Mouse (Mus musculus) embryonic facial prominence, embryonic 11.5 days (tissue): ENCODE measurements around the gene Synpo2. TPM values are rescaled to one million over a fixed set of nuclear protein-coding genes. Genes with fewer than 3 reads are reported as not detected.

Source experiments
- ATAC-seq: fragments of 200-750 bp; cut with Nextera tagmentation; replicated peaks from 2 replicates; pipeline ENCODE4 v1.8.0; 2017; ENCODE audit warnings: low read depth; ENCODE audit not compliant: insufficient number of reproducible peaks, low FRiP score, low TSS enrichment
- DNase-seq: peaks from one replicate; pipeline ENCODE4 v3.0.0-alpha.2; 2015; ENCODE audit warnings: low spot score
- H3K27ac ChIP-seq: fragments of 300-500 bp; sonication (generic); replicated peaks from 2 replicates; pipeline ENCODE4 v1.5.1; 2014; ENCODE audit warnings: mild to moderate bottlenecking, low read depth, low read length, control low read depth
- H3K27me3 ChIP-seq: fragments of 300-500 bp; sonication (generic); 2 replicates; pipeline ENCODE4 v1.6.1; 2014; ENCODE audit warnings: mild to moderate bottlenecking, low read length, moderate library complexity, mixed read lengths; ENCODE audit not compliant: control insufficient read depth, insufficient read depth
- H3K36me3 ChIP-seq: fragments of 300-500 bp; sonication (generic); replicated peaks from 2 replicates; pipeline ENCODE4 v1.6.1; 2014; ENCODE audit warnings: low read depth, mild to moderate bottlenecking, low read length, moderate library complexity, mixed read lengths; ENCODE audit not compliant: control insufficient read depth, insufficient read depth
- H3K4me1 ChIP-seq: fragments of 300-500 bp; sonication (generic); 2 replicates; pipeline ENCODE4 v1.6.1; 2014; ENCODE audit warnings: low read length, mixed read lengths; ENCODE audit not compliant: control insufficient read depth, insufficient read depth
- H3K4me2 ChIP-seq: fragments of 300-500 bp; sonication (generic); 2 replicates; pipeline ENCODE4 v1.6.1; 2014; ENCODE audit warnings: low read depth, mild to moderate bottlenecking, control low read depth, low read length, moderate library complexity
- H3K4me3 ChIP-seq: fragments of 300-500 bp; sonication (generic); 2 replicates; pipeline ENCODE4 v1.5.1; 2014; ENCODE audit warnings: low read depth, low read length, control low read depth
- H3K9ac ChIP-seq: fragments of 300-500 bp; sonication (generic); replicated peaks from 2 replicates; pipeline ENCODE4 v1.6.1; 2014; ENCODE audit warnings: mild to moderate bottlenecking, control low read depth, low read length
- H3K9me3 ChIP-seq: fragments of 300-500 bp; sonication (generic); replicated peaks from 2 replicates; pipeline ENCODE4 v1.6.1; 2016; ENCODE audit warnings: mild to moderate bottlenecking, low read length, inconsistent platforms, mixed read lengths; ENCODE audit not compliant: control insufficient read depth
- WGBS: fragments of 180-500 bp; shearing (Covaris S2); extraction: QIAGEN DNeasy Blood & Tissue Kit; methylation state at CpG from one replicate; pipeline ENCODE4 v1.1.7; 2014; 5-methylcytosine and 5-hydroxymethylcytosine counted together
- polyA plus RNA-seq: library from polyadenylated mRNA; unstranded; fragments of >200 nt; fragmentation: Nextera tagmentation; extraction: Ambion mirVana; gene quantifications from 2 replicates; pipeline ENCODE4 v1.2.1, GENCODE M21; 2014

Synpo2 gene
- polyA plus RNA-seq, 1 experiment from 2014 or later = 6.5 TPM

DNA sequence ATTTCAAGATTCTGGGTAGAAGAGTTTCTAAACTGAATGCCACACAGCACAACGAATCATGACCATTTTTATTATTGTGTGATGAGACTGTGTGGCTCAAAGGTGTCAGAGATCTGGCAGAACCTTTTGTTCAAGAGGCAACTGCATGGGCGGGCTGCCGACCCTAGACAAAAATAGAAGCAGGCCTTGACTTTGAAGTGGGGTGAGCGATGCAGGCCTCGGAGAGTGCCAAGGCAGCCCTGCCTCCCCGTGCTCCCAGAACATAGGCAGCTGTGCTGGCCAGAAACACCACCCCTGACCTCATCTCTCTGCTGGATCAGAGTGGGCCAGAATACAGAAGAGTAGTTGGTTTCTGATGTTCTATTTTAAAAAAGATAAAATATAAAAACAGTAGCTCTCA, 143.5 kb downstream of the Synpo2 start:
- Histone ChIP-seq H3K27me3 (no peaks in the 10 kb centered on the region), H3K36me3 (no peaks in the 10 kb centered on the region), H3K4me1 (no peaks in the 10 kb centered on the region), H3K9me3 (no peaks in the 10 kb centered on the region), H3K4me2 (no peak overlapping the region), H3K4me3 (no peak overlapping the region), H3K9ac (no peak overlapping the region), H3K27ac (no peak overlapping the region)
- no peak for DNase-seq
- WGBS = 63% methylated on average over 6 of the region's 6 CpGs
- no peak for ATAC-seq

DNA sequence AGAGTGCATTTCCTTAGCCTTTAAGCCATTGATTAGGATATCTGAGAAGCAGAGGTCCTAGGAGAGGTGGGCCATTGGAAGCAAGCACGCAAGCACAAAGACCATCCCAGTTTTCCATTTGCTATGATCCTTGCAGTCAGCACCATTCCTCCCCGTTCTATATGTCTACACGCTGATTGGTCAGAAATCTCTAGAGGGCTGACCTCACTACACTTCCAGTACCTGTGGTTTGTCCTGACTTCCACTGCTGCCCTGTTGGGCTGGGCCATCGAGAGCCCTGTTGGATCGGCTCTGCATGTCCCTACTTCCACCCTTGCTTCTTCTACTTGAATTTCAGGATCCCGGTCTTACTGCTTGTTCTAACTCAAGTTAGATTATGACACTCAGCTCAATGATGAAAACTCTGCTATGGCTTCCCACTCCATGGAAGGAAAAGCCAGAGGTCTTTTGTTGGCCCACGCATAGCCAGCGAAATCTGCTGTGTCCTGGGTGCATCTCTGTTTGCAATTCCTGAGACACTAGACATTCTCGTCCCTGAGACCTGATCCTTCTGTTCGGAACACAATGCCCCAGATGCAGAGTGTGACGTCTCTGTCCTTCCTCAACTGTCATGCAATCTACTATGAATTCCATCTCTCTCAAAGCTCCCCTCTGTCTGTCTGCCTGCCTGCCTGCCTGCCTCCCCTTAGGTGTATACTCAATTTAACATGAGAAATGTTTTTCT, 146.5 kb downstream of the Synpo2 start:
- WGBS = 85% methylated on average over 11 of the region's 11 CpGs
- Histone ChIP-seq H3K27ac (no peak overlapping the region), H3K4me3 (no peak overlapping the region), H3K36me3 (no peaks in the 10 kb centered on the region), H3K27me3 (no peaks in the 10 kb centered on the region), H3K4me1 (no peaks in the 10 kb centered on the region), H3K9me3 (no peaks in the 10 kb centered on the region), H3K4me2 (no peak overlapping the region), H3K9ac (no peak overlapping the region)
- ATAC-seq (no peak), DNase-seq (no peak)

DNA sequence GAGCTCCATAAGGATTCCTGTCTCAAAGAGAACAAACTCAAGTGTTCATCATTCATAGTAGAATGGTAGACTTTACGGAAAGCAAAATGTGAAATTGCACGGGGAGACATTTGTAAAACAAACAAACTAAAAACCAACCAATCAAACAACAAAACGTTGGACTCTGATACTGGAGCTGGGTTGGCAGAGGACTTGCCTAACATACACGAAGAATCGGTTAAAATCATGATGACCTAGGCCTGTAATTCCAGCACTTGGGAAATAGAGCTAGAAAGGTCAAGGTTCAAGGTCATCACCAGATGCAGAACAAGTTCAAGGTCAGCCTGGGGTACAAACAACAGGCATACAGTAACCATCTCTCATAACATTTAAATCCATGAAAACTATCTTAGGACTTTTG, 147.7 kb downstream of the Synpo2 start:
- Histone ChIP-seq H3K36me3 (no peaks in the 10 kb centered on the region), H3K27ac (no peak overlapping the region), H3K9ac (no peak overlapping the region), H3K27me3 (no peaks in the 10 kb centered on the region), H3K9me3 (no peaks in the 10 kb centered on the region), H3K4me1 (no peaks in the 10 kb centered on the region), H3K4me3 (no peak overlapping the region), H3K4me2 (no peak overlapping the region)
- DNase-seq (no peak), ATAC-seq (no peak)
- 82% methylated on average over 5 of the region's 5 CpGs for WGBS

DNA sequence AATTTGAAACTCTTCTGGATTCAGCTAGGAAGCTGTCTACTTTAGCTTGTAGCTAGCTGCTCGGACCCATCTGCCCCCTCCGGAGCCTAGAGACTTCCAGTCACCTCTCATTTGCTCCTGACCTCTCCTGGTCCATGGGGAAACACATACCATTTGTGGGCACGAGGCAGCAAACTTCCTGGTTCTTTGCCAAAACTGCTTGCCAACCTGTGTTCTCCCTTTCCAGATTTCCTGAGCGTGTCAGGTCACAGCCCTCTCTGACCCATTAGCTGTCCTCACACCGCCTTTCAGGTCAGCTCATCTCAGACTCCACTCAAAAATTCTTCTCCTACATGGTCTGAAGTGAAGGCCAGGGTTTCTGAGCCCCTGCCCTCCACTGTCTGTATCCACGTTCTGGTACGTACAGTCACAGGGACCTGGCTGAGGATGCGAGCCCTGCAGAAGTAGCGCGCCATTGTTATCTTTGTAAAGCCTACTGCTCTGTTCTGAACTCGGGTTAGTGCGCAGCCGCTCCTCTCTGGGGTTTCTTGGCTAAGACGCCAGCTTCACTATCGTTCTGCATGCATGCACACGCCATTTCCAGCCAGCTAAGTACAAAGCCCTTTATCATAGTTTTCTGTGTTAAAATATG, 150.0 kb downstream of the Synpo2 start:
- no peaks in the 10 kb centered on the region for H3K27me3 ChIP-seq
- no peak overlapping the region for H3K4me2 ChIP-seq
- no peaks in the 10 kb centered on the region for H3K36me3 ChIP-seq
- 79% methylated on average over 16 of the region's 16 CpGs for WGBS
- H3K4me3 ChIP-seq = no peak overlapping the region
- ATAC-seq = no peak
- H3K27ac ChIP-seq = no peak overlapping the region
- no peak for DNase-seq
- no peaks in the 10 kb centered on the region for H3K9me3 ChIP-seq
- no peaks in the 10 kb centered on the region for H3K4me1 ChIP-seq
- no peak overlapping the region for H3K9ac ChIP-seq

DNA sequence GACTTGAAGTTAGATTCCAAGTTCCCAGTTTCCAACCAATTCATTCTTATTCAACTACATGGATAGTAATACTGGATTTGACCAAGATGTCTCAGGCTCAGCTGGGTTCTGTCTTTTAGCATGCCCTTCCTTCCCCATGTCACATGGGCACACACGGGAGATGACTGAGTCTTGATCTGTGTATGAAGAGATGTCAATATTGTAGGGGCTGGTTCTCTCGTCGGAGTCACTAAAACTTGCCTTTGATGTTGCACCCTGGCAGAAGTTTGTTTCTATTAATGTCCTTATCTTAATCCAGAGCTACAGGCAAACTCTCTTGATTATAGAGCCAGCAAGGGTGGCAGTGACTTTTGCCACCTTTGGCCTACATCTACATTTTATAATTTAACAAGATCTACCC, 154.3 kb downstream of the Synpo2 start:
- Histone ChIP-seq H3K9me3 (no peaks in the 10 kb centered on the region), H3K36me3 (no peaks in the 10 kb centered on the region), H3K4me3 (no peak overlapping the region), H3K4me1 (no peaks in the 10 kb centered on the region), H3K4me2 (no peak overlapping the region), H3K27me3 (no peaks in the 10 kb centered on the region), H3K27ac (no peak overlapping the region), H3K9ac (no peak overlapping the region)
- DNase-seq (no peak), ATAC-seq (no peak)
- 88% methylated on average over 3 of the region's 3 CpGs for WGBS

DNA sequence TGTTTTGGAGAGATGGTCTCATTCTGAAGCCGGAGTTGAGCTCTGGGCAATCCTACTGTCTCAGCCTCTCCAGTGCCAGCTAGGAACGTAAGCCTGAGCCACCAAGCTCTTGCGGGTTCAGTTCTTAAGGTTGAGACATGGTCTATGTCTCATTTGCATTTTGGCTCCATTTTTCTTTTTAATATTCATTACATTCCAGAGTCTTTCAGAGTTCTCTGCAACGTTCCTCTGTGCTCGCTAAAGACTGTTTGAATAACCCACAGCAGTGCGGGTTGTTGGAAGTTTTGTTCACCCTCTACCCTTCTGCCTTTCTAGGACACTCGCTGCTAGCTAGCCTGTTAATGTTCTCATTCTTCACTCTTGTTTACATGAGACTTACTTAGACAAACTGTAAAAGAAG, 155.0 kb downstream of the Synpo2 start:
- 81% methylated on average over 7 of the region's 7 CpGs for WGBS
- H3K9me3 ChIP-seq = no peaks in the 10 kb centered on the region
- no peak overlapping the region for H3K9ac ChIP-seq
- no peak overlapping the region for H3K4me3 ChIP-seq
- no peak for ATAC-seq
- H3K4me1 ChIP-seq = no peaks in the 10 kb centered on the region
- no peaks in the 10 kb centered on the region for H3K36me3 ChIP-seq
- H3K27me3 ChIP-seq = no peaks in the 10 kb centered on the region
- no peak for DNase-seq
- no peak overlapping the region for H3K4me2 ChIP-seq
- H3K27ac ChIP-seq = no peak overlapping the region

DNA sequence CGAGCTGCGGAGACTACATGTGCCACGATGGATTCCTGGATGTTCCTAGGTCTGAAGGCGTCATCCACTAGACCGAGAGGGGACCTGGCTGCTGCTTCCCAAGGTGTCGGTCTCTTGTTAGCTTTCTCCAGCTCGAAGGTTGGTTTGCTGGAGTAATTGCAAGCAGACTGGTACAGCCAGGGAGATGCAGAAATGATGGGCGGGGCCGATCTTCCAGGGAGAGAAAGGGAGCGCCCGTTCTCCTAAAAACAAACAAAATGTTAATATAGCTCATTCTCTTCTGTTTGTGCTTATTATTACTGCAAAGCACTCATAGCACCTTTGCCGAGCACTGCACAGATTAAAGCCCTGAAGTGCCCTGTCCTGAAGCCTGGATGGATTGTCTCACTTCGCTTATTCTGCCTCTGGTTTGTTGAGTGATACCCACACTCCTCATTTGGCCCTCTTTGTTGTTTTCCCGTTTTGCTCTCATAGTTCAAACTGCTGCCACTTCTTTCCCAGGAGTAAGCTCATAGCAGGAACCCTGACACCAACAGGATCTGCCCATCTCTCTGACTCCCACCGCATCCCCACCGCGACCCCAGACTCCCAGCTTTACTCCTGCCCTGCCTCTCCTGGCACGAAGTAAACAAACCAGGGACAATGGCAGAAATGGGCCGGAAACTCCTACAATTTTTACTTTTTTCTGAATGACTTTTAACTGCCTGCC, 155.8 kb downstream of the Synpo2 start:
- Histone ChIP-seq H3K36me3 (no peaks in the 10 kb centered on the region), H3K9ac (no peak overlapping the region), H3K4me1 (no peaks in the 10 kb centered on the region), H3K27ac (no peak overlapping the region), H3K9me3 (no peaks in the 10 kb centered on the region), H3K4me2 (no peak overlapping the region), H3K27me3 (no peaks in the 10 kb centered on the region), H3K4me3 (no peak overlapping the region)
- DNase-seq = no peak
- no peak for ATAC-seq
- 78% methylated on average over 19 of the region's 19 CpGs for WGBS

DNA sequence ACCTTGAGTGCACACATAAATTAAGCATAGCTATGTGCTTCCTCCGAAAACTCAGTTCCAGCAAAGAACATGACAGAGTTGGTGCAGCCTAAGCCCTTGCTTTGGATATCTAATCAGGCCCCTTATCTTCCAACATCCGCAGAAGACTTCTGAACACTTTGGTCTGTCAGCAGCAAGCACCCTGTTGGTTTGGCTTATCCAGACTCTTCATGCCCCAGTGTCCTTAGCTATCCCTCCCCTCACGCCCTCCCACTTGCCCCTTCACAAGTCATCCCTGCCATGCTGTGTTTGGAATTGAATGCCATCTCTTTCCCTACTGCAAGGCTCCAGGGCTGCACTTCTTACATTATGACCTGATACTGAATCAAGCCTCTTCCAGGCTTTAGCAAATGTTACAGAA, 160.2 kb downstream of the Synpo2 start:
- 85% methylated on average over 3 of the region's 3 CpGs for WGBS
- Histone ChIP-seq H3K4me1 (no peaks in the 10 kb centered on the region), H3K27me3 (no peaks in the 10 kb centered on the region), H3K4me2 (no peak overlapping the region), H3K9me3 (no peaks in the 10 kb centered on the region), H3K4me3 (no peak overlapping the region), H3K9ac (no peak overlapping the region), H3K36me3 (no peaks in the 10 kb centered on the region), H3K27ac (no peak overlapping the region)
- DNase-seq = no peak
- no peak for ATAC-seq
